ENCODE assay signal across 32 mouse cellular contexts in the genomic region with DNA sequence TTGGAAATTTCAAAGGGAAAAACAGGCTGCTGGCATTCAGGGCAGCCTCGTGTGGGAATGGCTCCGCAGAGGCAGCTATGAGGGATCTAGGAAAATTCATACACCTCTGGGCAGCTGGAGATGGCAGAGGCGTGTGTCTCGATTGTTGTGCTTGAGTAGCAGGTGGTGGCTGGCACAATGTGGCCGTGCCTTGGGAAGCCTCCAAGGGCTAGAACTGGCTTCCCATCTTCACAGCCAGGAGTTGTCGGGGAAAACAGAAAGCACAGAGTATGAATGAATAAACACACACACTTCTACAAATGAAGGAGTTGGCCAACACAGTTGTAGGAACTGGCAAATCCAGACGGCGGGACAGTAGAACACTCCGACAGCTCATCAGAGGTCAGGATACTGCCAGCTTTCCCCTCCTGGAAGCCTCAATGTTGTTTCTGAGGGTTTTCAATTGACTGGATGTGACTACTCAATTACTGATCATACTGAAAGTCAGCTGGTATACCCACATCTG. TPM values are rescaled to one million over a fixed set of nuclear protein-coding genes. Genes with fewer than 3 reads are reported as not detected.
A peak's percentile ranks its signal among the peaks of the same experiment; 100 is the strongest.
DNase-seq lines count a peak whose midpoint lies in the region; ATAC-seq lines count a peak whose summit lies in the region.
"Had no signal": no experiment of that assay in that cellular context is flagged by ENCODE, and none has a peak within 500 bp of the region (broad histone marks: within the 10 kb centered on the region; RNA-seq: fewer than 3 reads in every experiment).

No protein-coding gene starts in this region.

- H3K27ac ChIP-seq in heart, embryonic 14.5 days (replicated peaks in 1 of 2; ENCODE audit: control insufficient read depth in 1 of 2, insufficient read depth in 1 of 2, low read depth in 2 of 2, low read length in 2 of 2) = peak overlapping the region; percentile 87 to 88; a peak in 3 of 4 replicates
- H3K27ac ChIP-seq in heart, embryonic 16.5 days (ENCODE audit: low read length) = peak overlapping the region; percentile 83; the same call in 1 of the 2 replicates
- H3K27ac ChIP-seq: embryonic facial prominence, embryonic 12.5 days; forebrain, embryonic 15.5 days; hindbrain, embryonic 10.5 days; hindbrain, postnatal 0 days; intestine, embryonic 15.5 days; layer of hippocampus, adult 2 months; liver, embryonic 12.5 days; midbrain, embryonic 12.5 days; neural tube, embryonic 15.5 days had no signal

- H3K4me3 ChIP-seq in heart, embryonic 14.5 days (ENCODE audit: control insufficient read depth in 1 of 2, insufficient read depth in 1 of 2, low read depth in 1 of 2, low read length in 2 of 2) = no peak overlapping the region
- H3K4me3 ChIP-seq in heart, embryonic 16.5 days (ENCODE audit: low read length) = no peak overlapping the region
- H3K4me3 ChIP-seq: embryonic facial prominence, embryonic 12.5 days; forebrain, embryonic 15.5 days; hindbrain, embryonic 10.5 days; intestine, embryonic 15.5 days; layer of hippocampus, adult 2 months; liver, embryonic 12.5 days; megakaryocyte, embryonic 14.5 days; midbrain, embryonic 12.5 days; neural tube, embryonic 15.5 days had no signal

- no peak overlapping the region for H3K9ac ChIP-seq in heart, embryonic 14.5 days (ENCODE audit: low read length)
- no peak overlapping the region for H3K9ac ChIP-seq in heart, embryonic 16.5 days (ENCODE audit: low read length)
- H3K9ac ChIP-seq: embryonic facial prominence, embryonic 12.5 days; forebrain, embryonic 15.5 days; intestine, embryonic 15.5 days; liver, embryonic 12.5 days; liver, postnatal 0 days; midbrain, embryonic 12.5 days; neural tube, embryonic 15.5 days had no signal

- H3K36me3 ChIP-seq in heart, embryonic 14.5 days (ENCODE audit: control insufficient read depth, insufficient read depth, low read length) = no peaks in the 10 kb centered on the region
- no peaks in the 10 kb centered on the region for H3K36me3 ChIP-seq in heart, embryonic 16.5 days (ENCODE audit: control insufficient read depth, insufficient read depth)
- H3K36me3 ChIP-seq: embryonic facial prominence, embryonic 12.5 days; forebrain, embryonic 15.5 days; hindbrain, embryonic 10.5 days; intestine, embryonic 15.5 days; liver, embryonic 12.5 days; midbrain, embryonic 12.5 days; neural tube, embryonic 15.5 days had no signal

- H3K27me3 ChIP-seq in heart, embryonic 14.5 days (ENCODE audit: control insufficient read depth, insufficient read depth, low read length) = no peaks in the 10 kb centered on the region
- peaks cover 5% of the 10 kb centered on the region; the same call in 1 of the 2 replicates for H3K27me3 ChIP-seq in heart, embryonic 16.5 days (ENCODE audit: control insufficient read depth, insufficient read depth, low read length)
- H3K27me3 ChIP-seq: forebrain, embryonic 15.5 days had no signal

- peaks cover 26 to 28% of the 10 kb centered on the region in 2 experiments for H3K4me1 ChIP-seq in heart, embryonic 14.5 days (ENCODE audit: control insufficient read depth in 2 of 2, insufficient read depth in 2 of 2, low read length in 2 of 2)
- H3K4me1 ChIP-seq in heart, embryonic 16.5 days (ENCODE audit: control insufficient read depth, insufficient read depth, low read length) = peaks cover 22% of the 10 kb centered on the region
- H3K4me1 ChIP-seq: forebrain, embryonic 15.5 days; intestine, embryonic 15.5 days; midbrain, embryonic 12.5 days had no signal

- 77% methylated on average over 9 of the region's 9 CpGs for WGBS in heart, embryonic 14.5 days
- 72% methylated on average over 9 of the region's 9 CpGs for WGBS in heart, embryonic 16.5 days

- no peaks in the 10 kb centered on the region for H3K9me3 ChIP-seq in heart, embryonic 14.5 days (ENCODE audit: control insufficient read depth, low read length)
- H3K9me3 ChIP-seq in heart, embryonic 16.5 days (replicated peaks; ENCODE audit: control insufficient read depth, low read length) = no peaks in the 10 kb centered on the region
- H3K9me3 ChIP-seq: embryonic facial prominence, embryonic 12.5 days; forebrain, embryonic 15.5 days; hindbrain, embryonic 10.5 days; intestine, embryonic 15.5 days; liver, embryonic 12.5 days; megakaryocyte, embryonic 14.5 days; midbrain, embryonic 12.5 days; neural tube, embryonic 15.5 days had no signal

- H3K4me2 ChIP-seq in heart, embryonic 14.5 days (ENCODE audit: low read length) = no peak overlapping the region
- no peak overlapping the region for H3K4me2 ChIP-seq in heart, embryonic 16.5 days (ENCODE audit: low read depth, low read length)
- H3K4me2 ChIP-seq: embryonic facial prominence, embryonic 12.5 days; forebrain, embryonic 15.5 days; intestine, embryonic 15.5 days; liver, embryonic 12.5 days; midbrain, embryonic 12.5 days; neural tube, embryonic 15.5 days had no signal

- peak; percentile 71 for DNase-seq in heart, adult 11 months
- no peak for DNase-seq in heart, postnatal 4 days
- no peak for DNase-seq in heart, adult 18-20 months
- peak; percentile 57 for DNase-seq in Muller cell, postnatal 12 days (ENCODE audit: inconsistent ontology term)
- no peak for DNase-seq in embryo, embryonic 10.5 days (ENCODE audit: low spot score)
- DNase-seq: adrenal gland, adult 2 months; adrenal gland, postnatal 36 days; cerebellum, adult 2 months; cerebellum, postnatal 36 days; embryo, embryonic 11 days; gastrocnemius, postnatal 10 days; kidney, adult 2 months; kidney, postnatal 36 days; liver, postnatal 0 days; lung, postnatal 36 days; retina, postnatal 1 day; right cerebral cortex, postnatal 14 days; thymus, postnatal 4 days had no signal

- no peak for ATAC-seq in heart, embryonic 14.5 days (ENCODE audit: insufficient number of reproducible peaks, insufficient read depth, low FRiP score, low read depth)
- no peak for ATAC-seq in heart, embryonic 16.5 days (replicated peaks; ENCODE audit: extremely low read depth, insufficient read depth, low FRiP score)
- ATAC-seq: activated CD4-positive, CD25-positive, alpha-beta regulatory T cell, adult 4 months; CD4-positive, CD25-positive, alpha-beta regulatory T cell, adult 4 months; forebrain, embryonic 15.5 days; hindbrain, postnatal 0 days; intestine, embryonic 15.5 days; liver, embryonic 12.5 days; liver, postnatal 0 days had no signal

RNA-seq across cellular contexts. Expression of a gene that starts 6.4 kb away (rescaled TPM):
- total RNA-seq in heart, postnatal 4 days (2021) = 1 to 10 TPM; 1.1 to 2.2 TPM
- 4.1 and 4.3 TPM in 2 replicates for polyA plus RNA-seq in heart, embryonic 14.5 days (2014; fragmentation: Nextera tagmentation; extraction: Ambion mirVana)
- total RNA-seq in heart, adult 18-20 months (2021) = under 1 TPM in 1 of 2 experiments, not detected in 1; 0.18 TPM
- polyA plus RNA-seq in heart, embryonic 16.5 days (2015; fragmentation: Nextera tagmentation; extraction: Ambion mirVana) = 2.3 and 4.0 TPM in 2 replicates

RNA-seq across cellular contexts. Expression of a gene that starts 30.8 kb away (rescaled TPM):
- total RNA-seq in heart, postnatal 4 days (2021) = 100 to 1,000 TPM; 646 to 668 TPM
- 638 and 739 TPM in 2 replicates for polyA plus RNA-seq in heart, embryonic 14.5 days (2014; fragmentation: Nextera tagmentation; extraction: Ambion mirVana)
- total RNA-seq in heart, adult 18-20 months (2021) = 100 to 1,000 TPM; 437 to 447 TPM
- polyA plus RNA-seq in heart, embryonic 16.5 days (2015; fragmentation: Nextera tagmentation; extraction: Ambion mirVana) = 1,190 and 1,295 TPM in 2 replicates

RNA-seq across cellular contexts. Expression of a gene that starts 31.3 kb away (rescaled TPM):
- total RNA-seq in heart, postnatal 4 days (2021) = 100 to 1,000 TPM; 172 to 178 TPM
- 333 and 340 TPM in 2 replicates for polyA plus RNA-seq in heart, embryonic 14.5 days (2014; fragmentation: Nextera tagmentation; extraction: Ambion mirVana)
- total RNA-seq in heart, adult 18-20 months (2021) = 10 to 100 TPM; 61.9 to 63.4 TPM
- polyA plus RNA-seq in heart, embryonic 16.5 days (2015; fragmentation: Nextera tagmentation; extraction: Ambion mirVana) = 274 and 321 TPM in 2 replicates

Comparison
In these comparisons a context has a peak if more than half of its experiments do, and no peak if none do; other contexts are left out.
1. DNase-seq: peak in heart, adult 11 months (single experiment) and Muller cell, postnatal 12 days (single experiment); none in heart, postnatal 4 days (single experiment), heart, adult 18-20 months (0 of 2) and embryo, embryonic 10.5 days (single experiment).